Mouse (Mus musculus): Measurements from ENCODE around the gene Gm2696.
"Not testable (repeated sequence)": the region's sequence is repeated elsewhere in the genome, so short reads cannot be mapped to it uniquely, and the experiment has no call there.

The Gm2696 gene

GRCm38 (mm10) chr10:77814382-77814781 lies at the start of gene Gm2696:
TSS of gene Gm2696 (plus strand) at chr10:77814682.
- DNase-seq (ENCODE audit: inconsistent age in 2 of 2, low spot score in 1 of 2) = no peak

GRCm38 (mm10) chr10:77769727-77770126 lies 44.8 kb upstream of the Gm2696 start:
- DNase-seq (ENCODE audit: inconsistent age in 2 of 2, low spot score in 1 of 2) = no peak

GRCm38 (mm10) chr10:77771225-77771624 lies 43.3 kb upstream of the Gm2696 start, which contains the start of gene Gm3238:
TSS of gene Gm3238 (minus strand) at chr10:77771325.
- not testable (repeated sequence) for DNase-seq (ENCODE audit: inconsistent age in 2 of 2, low spot score in 1 of 2)

- DNase-seq (ENCODE audit: inconsistent age in 2 of 2, low spot score in 1 of 2) = not testable (repeated sequence)
These were observed 42.3 kb upstream of the Gm2696 start for GRCm38 (mm10) chr10:77772142-77772541.

GRCm38 (mm10) chr10:77776844-77777243 lies 37.6 kb upstream of the Gm2696 start, which contains the start of gene Gm7138:
TSS of gene Gm7138 (minus strand) at chr10:77776944.
- DNase-seq (ENCODE audit: inconsistent age in 2 of 2, low spot score in 1 of 2) = not testable (repeated sequence)

GRCm38 (mm10) chr10:77782442-77782841 lies 32.0 kb upstream of the Gm2696 start, which contains the start of gene Gm3250:
TSS of gene Gm3250 (minus strand) at chr10:77782542.
- DNase-seq (ENCODE audit: inconsistent age in 2 of 2, low spot score in 1 of 2) = not testable (repeated sequence)

GRCm38 (mm10) chr10:77783396-77783795 lies 31.1 kb upstream of the Gm2696 start:
- not testable (repeated sequence) for DNase-seq (ENCODE audit: inconsistent age in 2 of 2, low spot score in 1 of 2)

- DNase-seq (ENCODE audit: inconsistent age in 2 of 2, low spot score in 1 of 2) = not testable (repeated sequence)
These were observed 26.6 kb upstream of the Gm2696 start, which contains the start of gene Gm7137 for GRCm38 (mm10) chr10:77787876-77788275. TSS of gene Gm7137 (minus strand) at chr10:77788200.

GRCm38 (mm10) chr10:77788621-77789020 lies 25.9 kb upstream of the Gm2696 start:
- no peak for DNase-seq (ENCODE audit: inconsistent age in 2 of 2, low spot score in 1 of 2)

- no peak for DNase-seq (ENCODE audit: inconsistent age in 2 of 2, low spot score in 1 of 2)
These were observed 19.5 kb upstream of the Gm2696 start, which contains the start of gene Gm9639 for GRCm38 (mm10) chr10:77794976-77795375. TSS of gene Gm9639 (minus strand) at chr10:77795076.

- DNase-seq (ENCODE audit: inconsistent age in 2 of 2, low spot score in 1 of 2) = no peak
These were observed 16.8 kb upstream of the Gm2696 start for GRCm38 (mm10) chr10:77797677-77798076.

GRCm38 (mm10) chr10:77798164-77798920 lies 16.1 kb upstream of the Gm2696 start:
- not testable (repeated sequence) for DNase-seq (ENCODE audit: inconsistent age in 2 of 2, low spot score in 1 of 2)

GRCm38 (mm10) chr10:77798921-77799508 lies 15.5 kb upstream of the Gm2696 start, which contains the start of gene Gm19668:
TSS of gene Gm19668 (minus strand) at chr10:77799133.
- DNase-seq (ENCODE audit: inconsistent age in 2 of 2, low spot score in 1 of 2) = no peak

GRCm38 (mm10) chr10:77804095-77804494 lies 10.4 kb upstream of the Gm2696 start:
- DNase-seq (ENCODE audit: inconsistent age in 2 of 2, low spot score in 1 of 2) = no peak

GRCm38 (mm10) chr10:77811743-77812142 lies 2.7 kb upstream of the Gm2696 start, which contains the start of gene Gm9507:
TSS of gene Gm9507 (minus strand) at chr10:77811843.
- no peak for DNase-seq (ENCODE audit: inconsistent age in 2 of 2, low spot score in 1 of 2)

GRCm38 (mm10) chr10:77815514-77815913 lies 1.0 kb downstream of the Gm2696 start:
- peak in 1 of 2 experiments; percentile 54 for DNase-seq (ENCODE audit: inconsistent age in 2 of 2, low spot score in 1 of 2)

- DNase-seq (ENCODE audit: inconsistent age in 2 of 2, low spot score in 1 of 2) = no peak
These were observed 4.0 kb downstream of the Gm2696 start for GRCm38 (mm10) chr10:77818523-77818922.

GRCm38 (mm10) chr10:77819203-77819602 lies 4.7 kb downstream of the Gm2696 start:
- no peak for DNase-seq (ENCODE audit: inconsistent age in 2 of 2, low spot score in 1 of 2)

- DNase-seq (ENCODE audit: inconsistent age in 2 of 2, low spot score in 1 of 2) = no peak
These were observed 12.5 kb downstream of the Gm2696 start, which contains the start of gene Krtap10-4 for GRCm38 (mm10) chr10:77826951-77827350. TSS of gene Krtap10-4 (minus strand) at chr10:77827095.

GRCm38 (mm10) chr10:77835647-77836046 lies 21.2 kb downstream of the Gm2696 start, which contains the start of gene Krtap10-10:
TSS of gene Krtap10-10 (plus strand) at chr10:77835947.
- DNase-seq (ENCODE audit: inconsistent age in 2 of 2, low spot score in 1 of 2) = no peak

GRCm38 (mm10) chr10:77839006-77839405 lies 24.5 kb downstream of the Gm2696 start:
- DNase-seq (ENCODE audit: inconsistent age in 2 of 2, low spot score in 1 of 2) = peak; percentile 65 to 77

GRCm38 (mm10) chr10:77846503-77846902 lies 32.0 kb downstream of the Gm2696 start, which contains the start of gene Gm36176:
TSS of gene Gm36176 (plus strand) at chr10:77846803.
- no peak for DNase-seq (ENCODE audit: inconsistent age in 2 of 2, low spot score in 1 of 2)

Data from adrenal gland, adult (tissue).